Mouse (Mus musculus): Measurements from ENCODE around the gene Pusl1.

The Pusl1 gene

GRCm38 (mm10) chr4:155886330-155886729 is 5.3 kb downstream of the Pusl1 start:
- no peak for DNase-seq (ENCODE audit: low spot score)

DNA sequence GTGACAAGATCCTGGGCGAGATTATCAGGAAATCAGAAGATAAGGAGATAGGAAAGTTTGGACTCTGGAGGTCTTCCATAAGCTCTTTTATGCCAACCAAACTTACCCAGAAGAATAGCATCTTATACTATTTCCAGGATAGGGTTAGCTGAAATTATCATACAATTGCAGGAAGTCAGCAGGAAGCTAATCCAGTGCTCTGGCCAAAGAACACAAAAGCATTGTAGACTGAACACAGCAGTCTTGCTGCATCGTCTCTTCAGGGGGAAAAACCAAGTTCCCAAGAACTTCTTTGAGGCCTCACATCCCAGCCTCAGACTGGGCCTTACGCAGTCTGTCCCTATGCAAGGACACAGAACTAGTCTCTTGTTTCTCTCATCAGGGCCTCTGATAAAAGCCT is 8.0 kb downstream of the Pusl1 start:
- DNase-seq (ENCODE audit: low spot score): no peak

DNA sequence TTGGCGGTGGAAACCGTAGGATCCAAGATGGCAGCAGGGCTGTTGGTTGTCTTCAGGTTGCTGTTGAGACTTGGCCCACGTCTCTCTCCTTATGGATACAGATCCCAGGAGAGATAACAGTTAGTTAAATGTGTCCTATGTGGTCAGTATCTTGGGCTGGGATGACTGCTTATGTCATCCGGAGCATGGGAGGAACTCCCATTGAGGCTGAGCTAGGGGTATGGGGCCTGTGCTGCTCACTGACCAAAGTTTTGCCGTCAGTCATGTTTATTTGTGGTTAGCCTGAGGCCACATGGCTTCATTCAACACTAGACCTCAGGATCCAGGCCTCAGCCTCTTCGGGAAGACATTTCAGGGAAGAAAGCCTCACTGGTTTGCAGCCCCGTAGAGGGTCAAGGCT is 20.2 kb downstream of the Pusl1 start:
- DNase-seq (ENCODE audit: low spot score): no peak

GRCm38 (mm10) chr4:155869317-155870033 is 22.1 kb downstream of the Pusl1 start, which contains the start of the genes Cptp and Ints11:
Gene Cptp, minus strand, starts transcription at chr4:155869440.
Gene Ints11, plus strand, starts transcription at chr4:155869546.
- peak; percentile 96 for DNase-seq (ENCODE audit: low spot score)

DNA sequence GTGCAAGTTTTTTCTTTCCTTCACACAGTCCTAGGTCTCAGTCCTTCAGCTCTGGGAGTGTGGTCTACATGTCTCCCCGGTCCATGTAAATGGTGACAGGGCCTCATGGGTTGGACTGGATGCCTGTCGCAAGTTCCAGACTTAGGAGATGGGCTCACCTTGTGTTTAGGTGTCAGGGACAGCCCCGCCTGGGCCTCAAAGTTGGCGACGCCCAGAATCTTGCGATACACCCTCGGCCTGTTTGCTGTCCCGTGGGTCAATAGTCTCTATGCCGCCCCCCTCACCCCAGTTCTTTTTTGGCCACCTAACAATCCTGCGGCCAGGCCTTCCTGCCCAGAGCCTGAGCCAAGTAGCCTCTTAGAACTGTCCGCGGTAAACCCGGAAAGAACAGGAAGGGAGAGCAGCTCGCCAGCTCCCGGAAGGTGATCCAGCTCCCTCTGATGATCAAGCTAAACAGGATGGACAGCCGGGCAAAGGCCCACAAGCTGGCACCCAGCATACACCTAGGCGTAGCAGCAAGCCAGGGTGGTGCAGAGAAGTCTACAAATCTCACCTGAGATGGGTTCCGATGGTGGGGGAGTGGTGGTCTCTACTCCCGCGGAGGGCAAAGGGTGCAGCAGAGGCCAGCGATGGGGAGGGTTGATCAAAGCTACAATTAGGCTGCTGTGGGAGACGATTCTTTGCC is 22.8 kb downstream of the Pusl1 start:
- DNase-seq (ENCODE audit: low spot score): no peak

GRCm38 (mm10) chr4:155863001-155863400 is 28.6 kb downstream of the Pusl1 start, which contains the start of gene Tas1r3:
Gene Tas1r3, minus strand, starts transcription at chr4:155863362.
- no peak for DNase-seq (ENCODE audit: low spot score)

GRCm38 (mm10) chr4:155861787-155862186 is 29.8 kb downstream of the Pusl1 start:
- no peak for DNase-seq (ENCODE audit: low spot score)

GRCm38 (mm10) chr4:155859318-155859717 is 32.3 kb downstream of the Pusl1 start:
- peak; percentile 59 for DNase-seq (ENCODE audit: low spot score)

DNA sequence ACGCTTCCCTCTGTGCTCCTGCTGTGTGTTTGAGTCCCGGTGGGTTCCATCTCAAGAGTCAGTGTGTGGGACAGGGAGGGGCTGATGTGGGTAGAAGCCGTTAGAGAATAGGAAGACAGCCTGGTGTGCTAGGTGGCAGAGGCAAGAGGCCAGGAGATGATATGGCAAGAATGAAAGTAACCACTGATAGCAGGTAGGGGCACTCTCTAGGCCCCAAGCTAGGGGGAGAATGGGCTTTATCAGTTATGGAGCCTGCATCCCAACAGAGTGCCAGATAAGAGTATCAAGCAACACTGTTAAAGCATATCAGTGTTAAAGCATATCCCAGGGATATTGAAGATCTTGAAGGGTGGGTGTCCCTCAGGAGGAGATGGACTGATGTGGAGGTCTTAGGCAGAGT is 34.7 kb downstream of the Pusl1 start:
- DNase-seq (ENCODE audit: low spot score): no peak

- no peak for DNase-seq (ENCODE audit: low spot score)
Measured at GRCm38 (mm10) chr4:155856071-155856470, 35.5 kb downstream of the Pusl1 start.

GRCm38 (mm10) chr4:155854991-155855390 is 36.6 kb downstream of the Pusl1 start:
- no peak for DNase-seq (ENCODE audit: low spot score)

GRCm38 (mm10) chr4:155853421-155853820 is 38.2 kb downstream of the Pusl1 start:
- DNase-seq (ENCODE audit: low spot score): no peak

- no peak for DNase-seq (ENCODE audit: low spot score)
Measured at GRCm38 (mm10) chr4:155851951-155852411, 39.6 kb downstream of the Pusl1 start.

GRCm38 (mm10) chr4:155851368-155851767 is 40.2 kb downstream of the Pusl1 start:
- no peak for DNase-seq (ENCODE audit: low spot score)

DNA sequence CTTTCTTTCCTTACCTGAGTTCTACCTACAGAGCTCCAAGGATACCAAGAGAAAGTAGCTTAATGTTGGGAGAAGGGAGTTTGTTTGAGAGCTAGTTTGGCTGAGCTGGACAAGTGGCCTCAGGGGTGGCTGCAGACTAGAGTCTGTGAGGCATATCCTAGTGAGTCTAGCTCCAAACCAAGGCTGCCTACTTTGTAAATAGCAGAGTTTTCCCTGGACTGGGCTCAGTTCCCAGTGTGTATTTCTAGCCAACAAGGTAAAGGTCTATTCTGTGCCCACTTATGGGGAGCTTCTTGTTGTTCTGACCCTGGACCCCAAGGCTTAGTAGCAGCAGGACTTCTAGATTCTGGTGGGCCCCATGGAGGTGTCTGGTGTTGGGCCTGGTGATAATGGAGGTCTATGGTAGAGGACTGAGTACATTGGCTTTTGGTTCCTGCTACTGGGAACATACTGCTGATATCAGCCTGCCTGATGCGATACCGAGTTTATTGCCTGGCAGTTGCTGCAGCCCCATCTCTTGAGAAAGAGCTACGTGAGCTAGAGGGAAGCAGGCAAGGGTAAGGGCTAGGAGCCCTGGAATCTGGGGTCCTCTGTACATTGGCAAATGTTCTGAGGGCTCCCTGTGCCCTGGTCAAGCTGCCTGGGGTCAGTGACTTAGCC is 41.7 kb downstream of the Pusl1 start:
- no peak for DNase-seq (ENCODE audit: low spot score)

DNA sequence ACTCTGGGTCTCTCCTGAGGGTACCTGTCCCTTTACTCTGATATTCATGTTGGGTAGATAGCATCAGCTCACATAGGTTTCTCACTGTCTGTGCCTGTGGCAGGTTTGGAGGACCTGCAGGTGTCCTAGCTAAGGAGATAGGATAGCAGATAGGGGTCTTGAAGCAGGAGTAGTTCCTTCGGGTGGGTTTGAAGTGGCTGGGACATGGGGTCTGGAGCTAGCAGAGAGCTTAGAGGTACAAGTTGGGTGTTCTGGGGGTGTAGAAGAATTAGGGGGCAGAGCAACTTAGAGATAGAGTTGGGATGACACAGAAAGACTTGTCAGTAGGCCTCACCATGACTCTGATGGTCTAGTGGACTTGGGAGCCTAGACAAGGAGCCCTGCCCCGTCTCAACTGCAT is 42.2 kb downstream of the Pusl1 start:
- no peak for DNase-seq (ENCODE audit: low spot score)

DNA sequence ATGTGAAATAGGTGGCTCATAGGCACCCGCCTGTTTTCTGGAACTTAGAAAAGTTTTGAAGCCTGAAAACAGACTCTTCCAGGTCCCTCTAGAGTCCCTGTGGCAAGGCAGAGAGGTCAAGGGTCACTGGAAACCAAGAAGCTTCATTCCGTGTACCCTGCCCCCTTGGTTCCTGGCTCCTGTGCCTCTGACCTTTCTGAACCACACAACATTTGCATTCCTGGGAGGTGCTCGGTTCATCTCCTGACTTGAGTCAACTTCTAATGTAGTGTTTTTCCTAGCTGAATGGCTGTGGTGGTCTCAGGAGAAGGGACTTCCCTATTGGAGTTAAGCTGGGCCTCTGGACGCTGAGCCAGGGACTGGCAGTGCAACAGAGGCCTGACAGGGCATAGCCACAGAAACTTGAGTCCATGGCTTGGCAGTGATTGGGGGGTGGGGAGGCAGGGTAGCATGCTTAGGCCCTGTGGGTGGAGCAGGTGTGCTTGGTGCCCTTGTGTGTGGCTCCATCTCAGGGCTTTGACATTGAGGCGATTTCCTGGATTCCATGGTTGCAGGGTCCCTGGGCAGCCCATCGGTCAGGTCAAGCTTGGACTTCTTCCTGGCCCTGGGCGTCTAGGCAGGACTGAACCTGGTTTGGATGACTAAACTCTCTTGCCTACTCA is 43.0 kb downstream of the Pusl1 start:
- peak; percentile 5 for DNase-seq (ENCODE audit: low spot score)

- DNase-seq (ENCODE audit: low spot score): peak; percentile 38
Measured at GRCm38 (mm10) chr4:155847591-155848352, 43.8 kb downstream of the Pusl1 start.

- peak; percentile 94 for DNase-seq (ENCODE audit: low spot score)
Measured at GRCm38 (mm10) chr4:155846871-155847578, 44.6 kb downstream of the Pusl1 start, which contains the start of gene Dvl1. Gene Dvl1, plus strand, starts transcription at chr4:155847402.

GRCm38 (mm10) chr4:155843231-155843630 is 48.4 kb downstream of the Pusl1 start:
- DNase-seq (ENCODE audit: low spot score): no peak

Measured in retina, embryonic 14.5 days (tissue).